Mouse (Mus musculus) thymus, postnatal 10 days (tissue): Measurements from ENCODE around the gene Samd9l.
"Not testable (repeated sequence)": the region's sequence is repeated elsewhere in the genome, so short reads cannot be mapped to it uniquely, and the experiment has no call there.

Source experiments
- DNase-seq, 2 experiments: peaks; one replicate each; pipeline ENCODE4 v3.0.0; 2021; ENCODE audit warnings: low spot score in 2 of 2

Samd9l gene

GRCm38 (mm10) chr6:3343603-3344247 lies 55.6 kb downstream of the Samd9l start:
- not testable (repeated sequence) for DNase-seq

DNA sequence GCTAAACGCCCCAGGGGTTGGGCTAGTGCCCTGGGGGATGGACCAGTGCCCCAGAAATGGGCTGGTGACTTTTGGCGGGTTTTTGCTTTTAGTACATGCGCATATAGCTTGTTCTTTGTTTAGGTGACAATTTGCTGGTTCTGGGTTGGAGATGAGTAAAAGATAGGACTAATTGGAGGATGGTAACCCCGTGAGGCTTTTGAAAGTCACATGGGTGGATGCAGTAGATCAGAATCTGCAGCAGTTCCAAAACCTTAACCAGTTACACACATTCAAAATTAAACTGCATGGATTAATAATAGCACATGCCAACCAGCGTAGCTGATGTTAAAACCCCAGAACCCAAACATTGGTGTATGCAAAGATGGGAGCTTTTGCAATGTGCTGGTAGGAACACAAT lies 57.9 kb downstream of the Samd9l start:
- no peak for DNase-seq

DNA sequence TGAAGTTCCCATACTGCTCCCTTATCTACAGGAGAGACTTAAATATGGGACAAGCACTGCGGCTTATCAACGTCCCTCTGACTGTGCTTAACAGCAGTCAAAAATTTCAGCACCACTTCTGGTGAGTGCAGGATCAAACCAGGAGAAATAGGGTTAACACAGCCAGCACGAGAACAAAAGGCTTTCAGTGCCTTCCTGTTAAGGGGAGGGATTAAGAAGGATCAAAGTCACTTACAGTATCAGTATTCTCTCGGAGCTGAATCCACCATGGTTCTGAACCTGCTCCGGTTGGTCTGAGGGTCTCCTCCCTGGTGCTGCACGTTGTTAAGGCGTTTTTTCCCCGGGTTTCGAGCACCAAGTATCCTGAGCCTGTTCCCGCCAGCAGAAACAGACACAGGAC lies 58.4 kb downstream of the Samd9l start:
- not testable (repeated sequence) for DNase-seq

DNA sequence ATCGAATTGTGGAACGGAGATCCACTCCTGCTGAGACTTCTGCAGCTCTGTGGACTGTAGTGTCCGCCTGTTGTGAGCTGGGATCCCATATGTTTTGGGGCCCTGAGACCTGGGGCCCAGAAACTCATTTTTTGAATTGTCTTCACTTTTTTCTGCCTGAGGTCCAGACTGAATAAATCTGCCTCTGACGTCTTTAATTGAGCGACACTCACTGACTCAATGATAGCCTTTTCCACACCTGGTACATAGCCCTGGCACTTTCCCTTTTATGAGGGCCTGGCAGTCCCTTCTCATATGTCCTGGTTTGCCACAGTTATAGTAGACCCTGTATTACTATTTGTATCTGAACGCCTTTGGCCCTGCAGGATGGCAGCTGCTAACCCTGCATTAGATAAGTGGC lies 60.2 kb downstream of the Samd9l start:
- not testable (repeated sequence) for DNase-seq
